Mouse (Mus musculus) frontal cortex, adult 2 months (tissue): Measurements from ENCODE around the gene Cmss1. TPM values are rescaled to one million over a fixed set of nuclear protein-coding genes. Genes with fewer than 3 reads are reported as not detected.

ENCODE experiments used
- DNase-seq, 2 experiments: peaks; one replicate each; pipeline ENCODE4 v3.0.0; 2022; ENCODE audit warnings: low spot score in 1 of 2; ENCODE audit errors: extremely low spot score in 1 of 2
- polyA plus RNA-seq: library from polyadenylated mRNA; depleted of rRNA; stranded (reverse); fragments of >200 nt; gene quantifications from 2 replicates; pipeline ENCODE4 v1.2.3, GENCODE M21; 2012

Cmss1 gene
- polyA plus RNA-seq, 1 experiment, result 9.5 TPM

- peak; percentile 35 to 88 for DNase-seq
Observed at GRCm38 (mm10) chr16:57398387-57399214, 208.1 kb downstream of the Cmss1 start.

GRCm38 (mm10) chr16:57397845-57398244 is 208.8 kb downstream of the Cmss1 start:
- DNase-seq, result no peak

- no peak for DNase-seq
Observed at GRCm38 (mm10) chr16:57396249-57396648, 210.4 kb downstream of the Cmss1 start.

- DNase-seq, result peak in 1 of 2 experiments; percentile 24
Observed at GRCm38 (mm10) chr16:57393161-57393560, 213.5 kb downstream of the Cmss1 start.

GRCm38 (mm10) chr16:57392461-57392860 is 214.2 kb downstream of the Cmss1 start:
- no peak for DNase-seq

- DNase-seq, result peak; percentile 92 to 94
Observed at GRCm38 (mm10) chr16:57391171-57391570, 215.5 kb downstream of the Cmss1 start.

GRCm38 (mm10) chr16:57389566-57390251 is 217.0 kb downstream of the Cmss1 start:
- peak; percentile 82 to 87 for DNase-seq

- no peak for DNase-seq
Observed at GRCm38 (mm10) chr16:57384274-57384673, 222.4 kb downstream of the Cmss1 start.

GRCm38 (mm10) chr16:57383266-57383971 is 223.2 kb downstream of the Cmss1 start:
- DNase-seq, result no peak

- DNase-seq, result no peak
Observed at GRCm38 (mm10) chr16:57378631-57379330, 227.9 kb downstream of the Cmss1 start.

GRCm38 (mm10) chr16:57375248-57375837 is 231.3 kb downstream of the Cmss1 start:
- DNase-seq, result no peak

- no peak for DNase-seq
Observed at GRCm38 (mm10) chr16:57372156-57372555, 234.5 kb downstream of the Cmss1 start.

- DNase-seq, result no peak
Observed at GRCm38 (mm10) chr16:57369846-57370496, 236.7 kb downstream of the Cmss1 start.

GRCm38 (mm10) chr16:57366941-57367694 is 239.5 kb downstream of the Cmss1 start:
- no peak for DNase-seq

GRCm38 (mm10) chr16:57366141-57366540 is 240.5 kb downstream of the Cmss1 start:
- no peak for DNase-seq

GRCm38 (mm10) chr16:57364498-57364897 is 242.2 kb downstream of the Cmss1 start:
- no peak for DNase-seq

- peak in 1 of 2 experiments; percentile 58 for DNase-seq
Observed at GRCm38 (mm10) chr16:57362679-57363401, 243.8 kb downstream of the Cmss1 start.

GRCm38 (mm10) chr16:57360785-57361184 is 245.9 kb downstream of the Cmss1 start:
- no peak for DNase-seq
